Mouse (Mus musculus) brown adipose tissue, adult 24 weeks (tissue): ENCODE measurements at regions not wholly inside any gene's neighbourhood (a gene's known extent, or its start where the extent isn't known, plus 50 kb on each side); places are given as distances from the start of the nearest gene placed in this dataset.

Experiments used
- H3K27ac ChIP-seq: fragments of 200-500 bp; replicated peaks from 2 replicates; pipeline ENCODE4 v1.5.1; 2012; ENCODE audit warnings: low read depth, mild to moderate bottlenecking, low read length
- H3K4me1 ChIP-seq: fragments of 200-500 bp; 2 replicates; pipeline ENCODE4 v1.6.1; 2012; ENCODE audit warnings: low read length, mixed read lengths; ENCODE audit not compliant: control insufficient read depth, insufficient read depth, insufficient read length
- H3K4me3 ChIP-seq: fragments of 200-500 bp; 2 replicates; pipeline ENCODE4 v1.5.1; 2012; ENCODE audit warnings: low read depth, mild to moderate bottlenecking, low read length, moderate library complexity; ENCODE audit not compliant: insufficient read depth

DNA sequence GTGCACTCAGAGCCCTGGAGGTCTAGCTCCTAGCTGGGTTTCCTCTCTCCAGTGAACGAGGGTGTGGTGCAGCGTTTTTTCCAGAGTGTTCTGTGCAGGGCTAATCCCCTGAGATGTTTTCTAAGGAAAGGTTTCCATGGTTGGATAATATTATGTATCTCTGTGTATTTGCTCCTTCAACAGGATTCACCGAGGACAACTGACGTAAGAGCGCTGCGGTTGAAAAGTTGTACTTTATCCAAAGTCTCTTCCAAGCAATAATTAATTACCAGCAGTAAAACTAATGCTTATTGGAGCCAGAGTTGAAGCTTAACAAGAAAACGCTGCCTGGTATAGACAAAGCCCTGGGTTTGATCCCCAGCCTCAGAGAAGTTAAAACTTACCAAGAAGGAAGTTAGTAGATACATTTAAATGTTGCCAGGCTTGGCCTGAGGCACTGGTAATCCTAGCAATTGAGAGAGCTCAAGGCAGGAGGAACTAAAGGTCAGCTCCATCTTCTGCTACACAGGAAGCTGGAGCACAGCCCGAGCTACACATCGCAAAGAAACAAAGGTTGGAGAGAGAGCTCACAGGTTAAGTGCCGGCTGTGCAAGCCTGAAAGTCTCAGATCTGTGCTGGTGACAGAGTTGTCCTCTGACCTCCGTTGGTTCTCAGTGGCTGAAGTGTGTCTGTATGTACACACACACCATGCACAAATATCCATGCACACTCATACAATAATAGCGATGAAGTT, 51.2 kb upstream of the Rap1b start:
- H3K4me1 ChIP-seq: peaks cover 18% of the 10 kb centered on the region
- H3K4me3 ChIP-seq: no peak overlapping the region
- H3K27ac ChIP-seq: peak overlapping the region; percentile 61

- H3K4me3 ChIP-seq: no peak overlapping the region
- H3K4me1 ChIP-seq: peaks cover 18% of the 10 kb centered on the region
- H3K27ac ChIP-seq: no peak overlapping the region
Observed at GRCm38 (mm10) chr10:117897766-117898165, 51.9 kb upstream of the Rap1b start.

- Histone ChIP-seq H3K27ac (no peak overlapping the region), H3K4me1 (peaks cover 18% of the 10 kb centered on the region), H3K4me3 (no peak overlapping the region)
Observed at GRCm38 (mm10) chr10:117898391-117898790, 52.6 kb upstream of the Rap1b start.

GRCm38 (mm10) chr10:117899410-117899935, 53.6 kb upstream of the Rap1b start:
- peaks cover 18% of the 10 kb centered on the region for H3K4me1 ChIP-seq
- H3K4me3 ChIP-seq: peak overlapping the region; percentile 34; the same call in 1 of the 2 replicates
- H3K27ac ChIP-seq: peak overlapping the region; percentile 72

GRCm38 (mm10) chr10:117905666-117906266, 59.9 kb upstream of the Rap1b start:
- 0 out of 2 replicates have a peak, but pooled peaks cover 5% of the 10 kb centered on the region for H3K4me1 ChIP-seq
- peak overlapping the region; percentile 97 for H3K27ac ChIP-seq
- H3K4me3 ChIP-seq: peak overlapping the region; percentile 61

- peak overlapping the region; percentile 61 for H3K4me3 ChIP-seq
- H3K27ac ChIP-seq: peak overlapping the region; percentile 97
- H3K4me1 ChIP-seq: 0 out of 2 replicates have a peak, but pooled peaks cover 5% of the 10 kb centered on the region
Observed at GRCm38 (mm10) chr10:117906267-117906811, 60.5 kb upstream of the Rap1b start.

DNA sequence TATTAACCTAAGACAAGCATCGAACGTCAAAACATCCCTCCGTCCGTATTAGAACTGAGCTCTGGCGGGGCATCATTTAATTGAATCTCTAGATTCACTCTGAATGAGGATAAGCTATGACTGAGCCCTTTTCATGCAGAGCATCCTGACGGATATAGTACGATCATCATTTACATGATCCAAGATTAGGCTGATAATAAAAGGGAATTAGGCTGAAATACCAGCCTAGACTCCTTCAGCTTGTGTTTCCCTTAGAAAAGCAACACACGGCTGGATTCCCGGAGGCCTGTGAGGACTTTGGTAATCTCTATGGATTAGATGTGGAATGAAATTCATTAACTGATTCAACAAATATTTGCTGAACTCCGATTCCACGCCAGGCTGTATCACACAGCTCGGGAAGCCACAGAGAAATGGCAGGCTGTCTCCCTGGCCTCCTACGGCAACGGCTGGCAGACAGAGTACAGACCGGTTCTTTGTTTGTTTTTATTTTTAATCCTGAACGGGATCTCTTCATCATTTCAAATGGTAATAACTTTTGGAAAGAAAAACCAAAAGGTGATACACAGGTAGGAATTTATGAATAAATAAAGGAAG, 62.3 kb upstream of the Rap1b start:
- Histone ChIP-seq H3K27ac (no peak overlapping the region), H3K4me1 (0 out of 2 replicates have a peak, but pooled peaks cover 5% of the 10 kb centered on the region), H3K4me3 (no peak overlapping the region)

DNA sequence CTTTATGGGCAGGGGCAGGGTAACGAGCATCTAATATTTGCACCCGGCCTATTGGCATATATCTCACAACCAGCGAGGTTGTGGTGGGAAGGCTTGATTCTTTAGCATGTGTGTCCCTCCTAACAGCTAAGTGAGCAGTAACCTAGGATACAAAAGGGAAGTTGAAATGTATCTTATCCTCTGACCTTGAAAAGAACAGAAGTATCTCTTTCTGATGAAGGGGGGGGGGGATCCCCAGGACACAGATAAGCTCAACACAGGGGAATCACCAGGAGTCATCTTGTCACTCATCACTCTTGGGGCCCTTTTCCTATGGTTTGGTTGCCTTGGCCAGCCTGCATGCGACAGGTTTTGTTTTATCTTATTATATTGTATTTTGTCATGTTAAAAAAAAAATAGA, 63.3 kb upstream of the Rap1b start:
- Histone ChIP-seq H3K27ac (no peak overlapping the region), H3K4me1 (0 out of 2 replicates have a peak, but pooled peaks cover 5% of the 10 kb centered on the region), H3K4me3 (no peak overlapping the region)

DNA sequence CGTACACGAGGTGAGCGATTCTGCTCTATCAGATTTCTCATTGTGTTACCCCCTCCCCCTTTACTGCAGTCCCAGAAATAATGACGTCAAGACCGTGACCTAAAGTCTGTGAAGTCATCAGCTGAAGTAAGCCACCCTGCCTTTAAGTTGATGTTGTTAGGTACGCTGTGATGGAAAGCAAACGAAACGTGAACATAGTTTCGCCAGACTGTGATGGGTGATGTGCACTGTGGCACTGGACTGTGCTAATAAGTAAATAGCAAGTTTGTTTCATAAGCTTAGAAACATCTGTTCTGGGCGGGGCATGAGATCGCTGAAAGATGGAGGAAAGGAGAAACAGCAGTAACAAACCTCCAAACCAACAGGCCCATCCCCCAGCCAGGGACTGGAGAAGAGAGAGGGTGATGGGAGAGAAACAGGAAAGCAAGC, 64.0 kb upstream of the Rap1b start:
- H3K4me3 ChIP-seq: no peak overlapping the region
- 0 out of 2 replicates have a peak overlapping the region, but pooled peaks have one; percentile 19 for H3K27ac ChIP-seq
- 0 out of 2 replicates have a peak, but pooled peaks cover 5% of the 10 kb centered on the region for H3K4me1 ChIP-seq

- Histone ChIP-seq H3K4me3 (no peak overlapping the region), H3K27ac (0 out of 2 replicates have a peak overlapping the region, but pooled peaks have one; percentile 19), H3K4me1 (0 out of 2 replicates have a peak, but pooled peaks cover 5% of the 10 kb centered on the region)
Observed at GRCm38 (mm10) chr10:117910426-117910825, 64.6 kb upstream of the Rap1b start.

DNA sequence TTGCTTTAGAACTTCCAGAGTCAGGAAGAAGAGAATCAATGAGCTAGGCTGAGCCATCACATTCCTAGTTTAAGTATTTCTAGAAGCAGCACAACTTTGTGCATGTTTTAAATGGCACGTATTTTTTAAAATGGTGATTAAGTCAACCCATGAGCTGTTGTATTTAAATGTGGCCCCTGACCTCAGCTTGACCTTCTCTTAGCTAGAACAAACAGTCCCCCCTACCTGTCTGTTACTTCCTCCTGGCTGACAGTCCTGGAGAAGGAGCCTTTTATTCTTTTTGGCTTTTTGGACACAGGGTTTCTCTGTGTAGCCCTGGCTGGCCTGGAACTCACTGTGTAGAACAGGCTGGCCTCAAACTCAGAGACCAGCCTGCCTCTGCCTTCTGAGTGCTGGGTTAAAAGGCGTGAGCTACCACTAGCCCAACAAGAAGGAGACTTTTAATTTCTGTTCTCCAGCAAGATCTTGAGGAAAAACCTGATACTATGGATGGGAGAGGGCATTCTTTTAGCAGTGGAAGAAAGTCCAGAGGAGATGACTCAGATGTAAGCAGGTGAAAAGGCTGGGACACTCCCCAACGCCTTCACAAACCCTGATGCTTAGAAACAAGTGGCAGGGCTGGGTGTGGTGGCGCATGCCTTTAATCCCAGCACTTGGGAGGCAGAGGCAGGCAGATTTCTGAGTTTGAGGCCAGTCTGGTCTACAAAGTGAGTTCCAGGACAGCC, 69.3 kb upstream of the Rap1b start:
- Histone ChIP-seq H3K27ac (no peak overlapping the region), H3K4me1 (no peaks in the 10 kb centered on the region), H3K4me3 (no peak overlapping the region)

GRCm38 (mm10) chr10:117916280-117916679, 70.4 kb upstream of the Rap1b start:
- Histone ChIP-seq H3K4me1 (no peaks in the 10 kb centered on the region), H3K27ac (no peak overlapping the region)

GRCm38 (mm10) chr10:117917870-117918269, 72.0 kb upstream of the Rap1b start:
- H3K4me1 ChIP-seq: no peaks in the 10 kb centered on the region
- no peak overlapping the region for H3K27ac ChIP-seq
- H3K4me3 ChIP-seq: no peak overlapping the region

More at GRCm38 (mm10) chr10:117916280-117916679, 70.4 kb upstream of the Rap1b start:
- H3K4me3 ChIP-seq: no peak overlapping the region

DNA sequence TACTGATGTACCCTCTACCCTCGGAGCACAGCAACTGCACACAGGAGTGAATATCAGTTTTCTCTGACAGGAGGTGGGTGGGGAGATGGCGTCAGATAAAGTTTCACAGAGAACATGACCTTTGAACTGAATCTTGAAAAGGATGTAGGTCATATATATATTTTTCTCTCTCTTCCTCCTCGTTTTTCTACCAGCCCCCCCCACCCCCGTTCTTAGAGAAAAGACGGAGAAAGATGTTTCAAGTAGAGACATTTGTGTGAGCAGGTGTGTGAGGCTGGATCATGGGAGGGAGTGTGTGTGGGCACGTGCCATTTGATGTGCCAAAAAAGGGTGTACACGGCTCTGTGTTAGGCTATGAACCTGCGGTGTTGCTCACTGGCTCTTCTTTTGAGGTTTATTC, 72.8 kb upstream of the Rap1b start:
- no peak overlapping the region for H3K4me3 ChIP-seq
- H3K4me1 ChIP-seq: no peaks in the 10 kb centered on the region
- H3K27ac ChIP-seq: no peak overlapping the region
